Mouse (Mus musculus) ES-E14 (cell line): ENCODE measurements around the gene Lemd2. TPM values are rescaled to one million over a fixed set of nuclear protein-coding genes. Genes with fewer than 3 reads are reported as not detected.

Experiments used
- DNase-seq: peaks from one replicate; pipeline ENCODE4 v3.0.0-alpha.2; 2013; ENCODE audit warnings: low read depth, low spot score
- H3K27ac ChIP-seq: 2 replicates; pipeline ENCODE4 v1.5.1; 2012; ENCODE audit warnings: low read depth, mild to moderate bottlenecking, low read length, moderate library complexity, mixed read lengths; ENCODE audit not compliant: poor library complexity, insufficient read depth, severe bottlenecking
- H3K36me3 ChIP-seq: 2 replicates; pipeline ENCODE4 v1.6.1; 2012; ENCODE audit warnings: mild to moderate bottlenecking, low read length, moderate library complexity, mixed read lengths; ENCODE audit not compliant: control insufficient read depth, poor library complexity, insufficient read depth, severe bottlenecking
- H3K4me1 ChIP-seq, 2 experiments: fragments of 150-350 bp in 1 of 2; sonication (generic) in 1 of 2; 2 replicates each; pipeline ENCODE4 v1.6.1; 2012; ENCODE audit warnings: low read length in 2 of 2, mild to moderate bottlenecking in 1 of 2, mixed read lengths in 1 of 2; ENCODE audit not compliant: control insufficient read depth in 2 of 2, insufficient read depth in 2 of 2, poor library complexity in 1 of 2
- H3K4me3 ChIP-seq, 2 experiments: fragments of 150-350 bp in 1 of 2; sonication (generic) in 1 of 2; 2 replicates each; pipeline ENCODE4 v1.5.1; 2012; ENCODE audit warnings: low read length in 2 of 2, low read depth in 1 of 2, mild to moderate bottlenecking in 1 of 2, mixed read lengths in 1 of 2; ENCODE audit not compliant: insufficient read depth in 1 of 2, poor library complexity in 1 of 2, severe bottlenecking in 1 of 2
- H3K9ac ChIP-seq: 2 replicates; pipeline ENCODE4 v1.6.1; 2012; ENCODE audit warnings: low read depth, mild to moderate bottlenecking, low read length, mixed read lengths; ENCODE audit not compliant: poor library complexity, insufficient read depth, severe bottlenecking
- H3K9me3 ChIP-seq: fragments of 150-350 bp; sonication (generic); 2 replicates; pipeline ENCODE4 v1.6.1; 2012; ENCODE audit warnings: low read depth, mild to moderate bottlenecking, low read length; ENCODE audit not compliant: control insufficient read depth, insufficient read depth
- CHD2 ChIP-seq: IDR thresholded peaks from 2 replicates; pipeline ENCODE4 v1.6.1; 2014; ENCODE audit warnings: mild to moderate bottlenecking, low read depth, low read length, inconsistent platforms
- HCFC1 ChIP-seq: IDR thresholded peaks from 2 replicates; pipeline ENCODE4 v1.6.1; 2012; ENCODE audit warnings: low read length, inconsistent platforms, borderline replicate concordance; ENCODE audit not compliant: insufficient read depth
- MAFK ChIP-seq: IDR thresholded peaks from 2 replicates; pipeline ENCODE4 v1.6.1; 2014; ENCODE audit warnings: mild to moderate bottlenecking, low read depth, low read length, inconsistent platforms; ENCODE audit not compliant: insufficient read depth
- ZC3H11A ChIP-seq: IDR thresholded peaks from 2 replicates; pipeline ENCODE4 v1.6.1; 2012; ENCODE audit warnings: low read depth, mild to moderate bottlenecking, inconsistent platforms, low read length, borderline replicate concordance
- ZNF384 ChIP-seq: IDR thresholded peaks from 2 replicates; pipeline ENCODE4 v1.6.1; 2012; ENCODE audit warnings: low read depth, low read length, inconsistent platforms
- in situ Hi-C, 2 experiments: fragments of 600-800 bp; cut with MboI; formaldehyde crosslinking; loops; one replicate each; pipeline ENCODE4 v1.15.1; 2025; ENCODE audit warnings: low sequenced_read_pairs in 2 of 2, inconsistent platforms in 1 of 2; ENCODE audit not compliant: unreplicated experiment in 2 of 2
- total RNA-seq: library from RNA; depleted of rRNA; stranded (reverse); fragments of 300-350 nt; gene quantifications from 2 replicates; pipeline ENCODE4 v1.2.3, GENCODE M21; 2012

Lemd2 gene
- total RNA-seq, 1 experiment, result 51.8 TPM

DNA sequence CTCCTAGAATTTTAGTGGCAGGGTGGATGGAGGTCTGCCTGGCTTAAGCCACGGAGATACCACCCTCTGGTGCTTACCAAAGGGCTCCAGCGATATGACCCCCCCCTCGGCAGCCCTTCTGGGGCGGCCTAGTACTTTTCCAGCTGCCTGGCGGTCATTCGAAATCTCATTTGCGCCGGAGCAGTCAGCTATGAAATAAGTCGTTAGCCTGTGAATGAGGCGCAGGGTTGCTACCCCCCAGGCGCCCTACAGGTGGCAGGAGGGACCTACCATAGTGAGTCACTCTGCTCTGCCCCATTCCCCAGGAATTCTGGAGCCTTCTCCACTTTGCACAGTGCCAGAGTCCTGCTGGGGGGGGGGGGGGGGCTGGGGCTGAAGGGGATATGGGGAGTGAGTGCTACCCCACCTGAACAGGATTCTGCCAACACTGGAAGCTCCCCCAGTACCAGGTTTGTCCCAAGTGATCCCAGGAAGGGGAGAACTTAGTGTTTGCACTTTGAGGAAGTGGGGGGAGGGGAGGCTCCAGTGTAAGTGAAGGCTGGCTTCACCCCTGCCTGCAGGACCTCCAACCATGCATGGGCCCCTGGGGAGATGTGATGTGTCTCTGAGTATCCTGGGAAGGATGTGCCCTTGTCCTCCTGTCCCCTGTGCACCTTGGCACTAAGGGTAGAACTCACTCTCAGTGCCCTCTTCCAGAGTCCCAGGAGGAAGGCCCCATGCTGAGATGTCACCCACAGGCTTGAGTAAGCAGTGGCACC, 8.7 kb upstream of the Lemd2 start:
- H3K4me3 ChIP-seq, result no peak overlapping the region
- in situ Hi-C loops, result loop anchor here in 1 of 2 experiments (10.0 kb wide), 1 partner anchor 302 kb away; no protein-coding TSS in a partner anchor
- H3K4me1 ChIP-seq, result 0 out of 4 replicates have a peak, but pooled peaks cover 0 to 5% of the 10 kb centered on the region in 2 experiments
- DNase-seq, result no peak
- H3K9ac ChIP-seq, result 0 out of 2 replicates have a peak overlapping the region, but pooled peaks have one; percentile 24
- H3K9me3 ChIP-seq, result no peaks in the 10 kb centered on the region
- H3K36me3 ChIP-seq, result no peaks in the 10 kb centered on the region
- 0 out of 2 replicates have a peak overlapping the region, but pooled peaks have one; percentile 30 for H3K27ac ChIP-seq
- TF ChIP-seq ZC3H11A (peak; percentile 43; the same call in 1 of the 2 replicates), CHD2 (no peak), MAFK (no peak), HCFC1 (no peak), ZNF384 (no peak)

- H3K4me3 ChIP-seq, result no peak overlapping the region
- H3K4me1 ChIP-seq, result 0 out of 4 replicates have a peak, but pooled peaks cover 0 to 5% of the 10 kb centered on the region in 2 experiments
- in situ Hi-C loops, result loop anchor here in 1 of 2 experiments (10.0 kb wide), 1 partner anchor 303 kb away; no protein-coding TSS in a partner anchor
- H3K27ac ChIP-seq, result no peak overlapping the region
- DNase-seq, result no peak
- no peaks in the 10 kb centered on the region for H3K9me3 ChIP-seq
- H3K36me3 ChIP-seq, result no peaks in the 10 kb centered on the region
- H3K9ac ChIP-seq, result no peak overlapping the region
- TF ChIP-seq CHD2, result no peak
- TF ChIP-seq MAFK, result no peak
- no peak for TF ChIP-seq ZC3H11A
- no peak for TF ChIP-seq ZNF384
- TF ChIP-seq HCFC1, result no peak
Observed at GRCm38 (mm10) chr17:27212006-27212405, 7.7 kb upstream of the Lemd2 start.

- Histone ChIP-seq H3K4me3 (no peak overlapping the region), H3K27ac (no peak overlapping the region), H3K36me3 (no peaks in the 10 kb centered on the region), H3K4me1 (peaks cover 0 to 5% of the 10 kb centered on the region in 2 experiments; a peak in 1 of 4 replicates), H3K9ac (no peak overlapping the region), H3K9me3 (no peaks in the 10 kb centered on the region)
- TF ChIP-seq MAFK (no peak), HCFC1 (no peak), CHD2 (no peak), ZC3H11A (no peak), ZNF384 (no peak)
- no peak for DNase-seq
- in situ Hi-C loops, result no loop called here
Observed at GRCm38 (mm10) chr17:27207113-27207707, 2.9 kb upstream of the Lemd2 start.

DNA sequence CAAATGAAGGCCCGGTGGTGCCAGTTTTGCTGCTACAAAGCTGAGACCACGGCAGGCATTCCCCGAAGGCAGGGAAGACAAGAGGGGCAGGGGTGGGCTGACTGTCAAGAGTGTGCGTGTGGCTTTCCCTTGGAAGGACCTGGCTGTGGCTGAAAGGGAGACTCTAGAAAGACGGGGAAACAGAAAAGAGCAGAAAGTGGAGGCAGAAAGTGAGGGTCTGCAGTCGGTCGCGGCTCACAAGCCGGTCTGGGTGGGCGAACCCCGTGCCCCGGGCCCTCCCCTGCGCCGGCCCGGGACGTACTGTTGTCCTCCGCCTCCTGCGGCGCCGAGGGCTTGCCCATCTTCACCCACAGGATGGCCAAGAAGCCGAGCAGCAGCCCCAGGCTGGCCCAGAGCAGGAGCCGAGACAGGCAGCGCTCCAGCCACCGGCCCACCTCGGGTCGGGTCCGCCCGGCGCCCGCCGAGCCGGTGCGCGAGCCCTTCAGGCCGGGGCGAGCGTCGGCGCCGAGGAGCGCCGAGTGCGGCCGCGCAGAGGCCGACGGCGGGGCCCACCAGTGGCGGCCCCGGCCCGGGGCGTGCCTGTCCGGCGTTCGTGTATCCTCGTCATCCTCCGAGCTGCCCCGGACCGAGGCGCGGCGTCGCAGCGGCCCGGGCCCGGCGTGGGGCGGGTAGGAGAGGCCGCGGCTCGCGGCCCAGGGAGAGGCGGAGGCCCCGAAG, 753 bp downstream of the Lemd2 start:
- peaks cover 0 to 5% of the 10 kb centered on the region in 2 experiments; a peak in 1 of 4 replicates for H3K4me1 ChIP-seq
- peak overlapping the region; percentile 40; the same call in 1 of the 2 replicates for H3K27ac ChIP-seq
- no peaks in the 10 kb centered on the region; the same call in 1 of the 2 replicates for H3K36me3 ChIP-seq
- H3K9ac ChIP-seq, result peak overlapping the region; percentile 89
- H3K4me3 ChIP-seq, result peak overlapping the region; percentile 68 to 93
- TF ChIP-seq CHD2, result no peak
- no peak for TF ChIP-seq HCFC1
- TF ChIP-seq MAFK, result no peak
- TF ChIP-seq ZC3H11A, result no peak
- DNase-seq, result no peak
- no peaks in the 10 kb centered on the region for H3K9me3 ChIP-seq
- in situ Hi-C loops, result no loop called here
